Mouse (Mus musculus): ENCODE measurements at regions not wholly inside any gene's neighbourhood (a gene's known extent, or its start where the extent isn't known, plus 50 kb on each side); places are given as distances from the start of the nearest gene placed in this dataset.

- DNase-seq (ENCODE audit: low spot score in 2 of 2) = no peak
These were observed 1242.1 kb upstream of the A1bg start for GRCm38 (mm10) chr15:62164766-62165410.

GRCm38 (mm10) chr15:62163203-62163602, 1240.4 kb upstream of the A1bg start:
- DNase-seq (ENCODE audit: low spot score in 2 of 2) = no peak

GRCm38 (mm10) chr15:62162648-62163194, 1239.9 kb upstream of the A1bg start:
- no peak for DNase-seq (ENCODE audit: low spot score in 2 of 2)

GRCm38 (mm10) chr15:62161975-62162647, 1239.3 kb upstream of the A1bg start:
- DNase-seq (ENCODE audit: low spot score in 2 of 2) = no peak

GRCm38 (mm10) chr15:62161061-62161460, 1238.2 kb upstream of the A1bg start:
- DNase-seq (ENCODE audit: low spot score in 2 of 2) = no peak

GRCm38 (mm10) chr15:62158875-62159675, 1236.3 kb upstream of the A1bg start:
- no peak for DNase-seq (ENCODE audit: low spot score in 2 of 2)

GRCm38 (mm10) chr15:62157200-62158033, 1234.6 kb upstream of the A1bg start:
- no peak for DNase-seq (ENCODE audit: low spot score in 2 of 2)

- no peak for DNase-seq (ENCODE audit: low spot score in 2 of 2)
These were observed 1230.4 kb upstream of the A1bg start for GRCm38 (mm10) chr15:62153222-62153621.

- DNase-seq (ENCODE audit: low spot score in 2 of 2) = no peak
These were observed 1229.3 kb upstream of the A1bg start for GRCm38 (mm10) chr15:62152133-62152532.

- DNase-seq (ENCODE audit: low spot score in 2 of 2) = no peak
These were observed 1228.9 kb upstream of the A1bg start for GRCm38 (mm10) chr15:62151690-62152089.

GRCm38 (mm10) chr15:62150296-62150695, 1227.5 kb upstream of the A1bg start:
- DNase-seq (ENCODE audit: low spot score in 2 of 2) = no peak

GRCm38 (mm10) chr15:62148680-62149237, 1225.9 kb upstream of the A1bg start:
- no peak for DNase-seq (ENCODE audit: low spot score in 2 of 2)

- no peak for DNase-seq (ENCODE audit: low spot score in 2 of 2)
These were observed 1224.6 kb upstream of the A1bg start for GRCm38 (mm10) chr15:62147343-62147953.

GRCm38 (mm10) chr15:62145643-62146285, 1223.0 kb upstream of the A1bg start:
- no peak for DNase-seq (ENCODE audit: low spot score in 2 of 2)

GRCm38 (mm10) chr15:62144776-62145564, 1222.2 kb upstream of the A1bg start:
- DNase-seq (ENCODE audit: low spot score in 2 of 2) = no peak

- no peak for DNase-seq (ENCODE audit: low spot score in 2 of 2)
These were observed 1217.0 kb upstream of the A1bg start for GRCm38 (mm10) chr15:62139859-62140258.

GRCm38 (mm10) chr15:62139192-62139591, 1216.4 kb upstream of the A1bg start:
- no peak for DNase-seq (ENCODE audit: low spot score in 2 of 2)

GRCm38 (mm10) chr15:62138701-62139100, 1215.9 kb upstream of the A1bg start:
- no peak for DNase-seq (ENCODE audit: low spot score in 2 of 2)

GRCm38 (mm10) chr15:62136932-62137594, 1214.3 kb upstream of the A1bg start:
- DNase-seq (ENCODE audit: low spot score in 2 of 2) = no peak

All from spleen, postnatal 14 days (tissue).